Mouse (Mus musculus): Measurements from ENCODE around the gene B4galnt3. TPM values are rescaled to one million over a fixed set of nuclear protein-coding genes. Genes with fewer than 3 reads are reported as not detected.
A peak's percentile ranks its signal among the peaks of the same experiment; 100 is the strongest.

The B4galnt3 gene
- total RNA-seq, 2 experiments from 2014 or later: not detected

DNA sequence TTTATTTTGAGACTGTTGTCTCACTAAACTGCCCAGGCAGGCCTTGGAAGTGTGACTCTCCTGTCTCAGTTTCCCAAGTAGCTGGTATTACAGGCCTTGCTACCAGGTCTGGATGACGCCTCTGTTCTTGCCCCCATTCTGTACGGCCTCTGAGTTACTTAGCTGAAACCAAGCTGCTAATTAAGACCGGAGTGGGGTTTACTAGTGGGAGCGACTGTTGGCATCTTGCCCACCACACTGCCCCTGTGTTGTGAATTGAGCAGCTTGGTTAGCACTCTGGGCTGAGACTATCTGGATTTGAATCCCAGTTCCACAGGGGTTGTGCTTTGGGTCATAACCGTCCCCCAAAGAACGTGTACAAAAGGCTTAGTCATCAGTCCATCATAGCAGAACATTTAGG lies 136.9 kb downstream of the B4galnt3 start:
- no peak for ATAC-seq (replicated peaks; ENCODE audit: poor library complexity, severe bottlenecking)

DNA sequence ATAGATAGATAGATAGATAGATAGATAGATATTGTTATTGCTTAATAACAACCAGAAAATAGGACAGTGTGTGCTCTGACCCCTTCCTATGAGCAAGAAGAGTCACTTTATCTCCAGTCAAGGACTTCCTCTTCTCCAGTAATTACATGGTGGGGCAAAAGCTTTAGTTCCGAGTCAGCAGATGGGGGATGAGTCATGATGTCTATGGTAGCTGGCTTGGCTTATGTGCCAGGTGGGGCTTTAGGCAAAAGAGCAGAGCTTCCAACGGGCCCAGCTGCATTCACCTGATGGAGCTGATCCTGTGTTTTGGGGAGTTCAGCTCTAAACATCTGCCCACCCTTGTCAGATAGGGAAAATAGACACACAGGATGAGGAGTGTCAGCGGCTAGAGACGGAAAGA lies 138.8 kb downstream of the B4galnt3 start:
- ATAC-seq (replicated peaks; ENCODE audit: poor library complexity, severe bottlenecking): peak; percentile 33

DNA sequence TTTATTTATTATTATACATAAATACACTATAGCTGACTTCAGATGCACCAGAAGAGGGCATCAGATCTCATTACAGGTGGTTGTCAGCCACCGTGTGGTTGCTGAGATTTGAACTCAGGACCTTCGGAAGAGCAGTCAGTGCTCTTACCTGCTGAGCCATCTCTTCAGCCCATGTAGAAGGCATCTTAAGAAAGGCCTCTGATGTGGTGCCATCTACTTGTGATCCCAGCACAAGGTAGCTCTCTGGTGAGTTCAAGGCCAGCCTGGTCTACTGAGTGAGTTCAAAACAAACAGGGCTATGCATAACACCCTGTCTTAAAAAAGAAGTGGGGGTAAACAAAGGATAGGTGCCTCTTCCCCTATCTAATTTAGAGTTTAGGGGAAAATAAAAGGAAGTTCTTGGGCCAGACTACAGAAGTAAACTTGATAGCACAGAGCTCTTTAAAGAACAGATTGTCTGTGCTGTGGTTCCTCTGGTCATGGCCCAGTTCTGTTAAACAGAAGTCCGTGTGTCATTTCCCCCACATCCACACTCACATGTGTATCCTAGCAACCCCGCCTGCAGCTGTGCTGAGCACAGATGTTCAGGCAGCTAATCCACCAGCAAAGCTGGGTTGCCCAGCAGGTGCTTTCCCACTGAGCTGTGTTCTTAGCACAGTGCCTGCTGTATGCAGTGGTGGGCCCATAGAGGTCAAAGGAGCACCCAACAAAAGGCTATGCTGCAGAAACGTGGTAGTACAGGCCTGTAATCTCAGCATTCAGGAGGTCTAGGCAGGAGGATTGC lies 139.6 kb downstream of the B4galnt3 start:
- ATAC-seq (replicated peaks; ENCODE audit: poor library complexity, severe bottlenecking): peak; percentile 57

Other genes starting within 250 kb of the B4galnt3 start
- gene Ninj2, start 201.2 kb downstream of the B4galnt3 start, total RNA-seq (2014; fragmentation: Nextera tagmentation): not detected in 2 replicates
- not detected in 2 replicates for gene Ninj2, start 201.2 kb downstream of the B4galnt3 start, total RNA-seq (2017)
- gene D330020A13Rik, start 195 bp downstream of the B4galnt3 start, total RNA-seq (2014; fragmentation: Nextera tagmentation): not detected in 2 replicates
- gene D330020A13Rik, start 195 bp downstream of the B4galnt3 start, total RNA-seq (2017): not detected in 2 replicates
- 30.9 and 42.5 TPM in 2 replicates for gene Kdm5a, start 69.6 kb upstream of the B4galnt3 start, total RNA-seq (2014; fragmentation: Nextera tagmentation)
- 70.2 and 81.0 TPM in 2 replicates for gene Kdm5a, start 69.6 kb upstream of the B4galnt3 start, total RNA-seq (2017)
- gene Ccdc77, start 69.8 kb upstream of the B4galnt3 start, total RNA-seq (2014; fragmentation: Nextera tagmentation): 18.6 and 21.6 TPM in 2 replicates
- gene Ccdc77, start 69.8 kb upstream of the B4galnt3 start, total RNA-seq (2017): 32.6 and 32.7 TPM in 2 replicates
- gene Il17ra, start 168.7 kb upstream of the B4galnt3 start, total RNA-seq (2014; fragmentation: Nextera tagmentation): 17.1 and 29.8 TPM in 2 replicates
- 17.0 and 27.7 TPM in 2 replicates for gene Il17ra, start 168.7 kb upstream of the B4galnt3 start, total RNA-seq (2017)
- not detected in 2 replicates for gene Tmem121b, start 199.2 kb upstream of the B4galnt3 start, total RNA-seq (2014; fragmentation: Nextera tagmentation)
- not detected in 2 replicates for gene Tmem121b, start 199.2 kb upstream of the B4galnt3 start, total RNA-seq (2017)
- gene Hdhd5, start 236.8 kb upstream of the B4galnt3 start, total RNA-seq (2014; fragmentation: Nextera tagmentation): 7.4 and 9.6 TPM in 2 replicates
- 3.6 and 4.7 TPM in 2 replicates for gene Hdhd5, start 236.8 kb upstream of the B4galnt3 start, total RNA-seq (2017)